Mouse (Mus musculus) myocyte (in vitro differentiated cells): ENCODE data around the gene Ggt6.

ENCODE experiments used
- CEBPB ChIP-seq: IDR thresholded peaks from 2 replicates; pipeline ENCODE4 v1.6.1; 2011; ENCODE audit warnings: mild to moderate bottlenecking, moderate library complexity; ENCODE audit not compliant: poor library complexity, insufficient read depth, severe bottlenecking
- MAX ChIP-seq: IDR thresholded peaks from one replicate; pipeline ENCODE4 v1.6.1; 2011; ENCODE audit warnings: low read depth, mild to moderate bottlenecking, control low read depth
- MYOD1 ChIP-seq, 3 experiments: IDR thresholded peaks; one replicate each; pipeline ENCODE4 v1.6.1; 2011; ENCODE audit warnings: control low read depth in 2 of 3, low read depth in 2 of 3, mild to moderate bottlenecking in 2 of 3, moderate library complexity in 1 of 3; ENCODE audit not compliant: insufficient read length in 2 of 3, control insufficient read depth in 1 of 3
- MYOG ChIP-seq, 3 experiments: IDR thresholded peaks; one replicate each; pipeline ENCODE4 v1.6.1; 2011; ENCODE audit warnings: control low read depth in 2 of 3, low read depth in 2 of 3, mild to moderate bottlenecking in 2 of 3; ENCODE audit not compliant: insufficient read length in 2 of 3, control insufficient read depth in 1 of 3, insufficient read depth in 1 of 3
- POLR2A ChIP-seq: IDR thresholded peaks from one replicate; pipeline ENCODE4 v1.6.1; 2011; ENCODE audit warnings: low read depth, mild to moderate bottlenecking, control low read depth, moderate library complexity; ENCODE audit not compliant: insufficient read length
- POLR2AphosphoS2 ChIP-seq: IDR thresholded peaks from one replicate; pipeline ENCODE4 v1.6.1; 2011; ENCODE audit warnings: low read depth, control low read depth; ENCODE audit not compliant: insufficient read length
- TCF12 ChIP-seq: IDR thresholded peaks from one replicate; pipeline ENCODE4 v1.6.1; 2011; ENCODE audit warnings: mild to moderate bottlenecking, control low read depth; ENCODE audit not compliant: poor library complexity, insufficient read depth, severe bottlenecking
- USF1 ChIP-seq: IDR thresholded peaks from one replicate; pipeline ENCODE4 v1.6.1; 2011; ENCODE audit warnings: low read depth, mild to moderate bottlenecking, control low read depth, moderate library complexity

DNA sequence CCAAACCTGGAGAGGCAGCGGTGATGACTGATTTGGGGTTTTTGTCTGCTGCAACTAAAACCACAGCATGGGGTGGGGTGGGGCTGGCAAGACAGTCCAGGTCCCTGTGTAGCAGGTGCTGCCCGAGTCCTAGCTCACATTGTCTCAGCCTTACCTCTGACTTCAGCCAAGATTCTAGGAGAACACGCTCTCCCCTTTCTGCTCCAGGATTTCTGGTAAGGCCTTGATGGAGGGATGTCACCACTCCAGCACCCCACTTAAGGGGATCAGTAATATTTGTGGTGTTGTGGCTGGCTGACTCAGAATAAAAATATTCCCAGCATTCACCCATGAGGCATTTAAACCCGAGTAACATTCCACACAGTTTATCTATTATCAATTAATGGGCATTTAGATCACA is 11.6 kb upstream of the Ggt6 start:
- TF ChIP-seq MAX = no peak
- TF ChIP-seq POLR2A = no peak
- peak in 2 of 3 experiments; percentile 22 to 77 for TF ChIP-seq MYOD1 (IDR thresholded peaks at IDR 0.05; ENCODE audit: control insufficient read depth in 1 of 3, insufficient read length in 2 of 3, low read depth in 2 of 3)
- peak in 1 of 3 experiments; percentile 47 for TF ChIP-seq MYOG (IDR thresholded peaks at IDR 0.05; ENCODE audit: control insufficient read depth in 1 of 3, insufficient read depth in 1 of 3, insufficient read length in 2 of 3, low read depth in 2 of 3)
- TF ChIP-seq TCF12 = no peak
- TF ChIP-seq CEBPB = no peak
- no peak for TF ChIP-seq USF1
- TF ChIP-seq POLR2AphosphoS2 = no peak
